Mouse (Mus musculus): Measurements from ENCODE around the gene March4.

DNA sequence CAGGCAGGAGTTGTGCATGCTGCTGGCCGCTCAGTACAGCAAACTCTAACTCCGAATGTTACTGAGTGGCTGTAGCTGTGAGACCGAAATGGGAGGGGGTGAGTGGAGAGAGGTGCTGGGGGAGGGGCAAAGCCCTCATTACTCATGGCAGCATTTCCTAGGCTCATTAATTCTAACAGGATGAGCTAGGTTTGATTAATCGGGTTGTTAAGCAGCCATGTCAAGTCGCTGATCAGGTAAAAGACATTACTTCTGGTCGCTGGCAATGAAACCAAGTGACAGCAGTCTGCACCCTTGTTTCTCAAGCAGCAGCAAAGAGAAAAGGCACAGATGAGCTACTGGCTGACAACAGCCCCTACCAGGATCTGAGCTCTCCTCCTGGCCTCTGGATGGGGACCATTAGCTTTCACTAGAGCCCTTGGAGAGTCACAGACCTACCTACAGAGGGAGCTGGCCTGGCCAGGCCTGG lies 82.0 kb downstream of the March4 start:
- TF ChIP-seq POLR2A (IDR thresholded peaks at IDR 0.05; ENCODE audit: control insufficient read depth, low read depth, low read length) (no peak), CTCF (IDR thresholded peaks at IDR 0.05; ENCODE audit: control insufficient read depth, insufficient read depth, insufficient replicate concordance, low read depth, low read length) (no peak)

All from testis, adult 2 months (tissue).